Mouse (Mus musculus) myocyte (in vitro differentiated cells): ENCODE results near the gene Stx7. TPM values are rescaled to one million over a fixed set of nuclear protein-coding genes. Genes with fewer than 3 reads are reported as not detected.

Experiments
- H3K27me3 ChIP-seq: one replicate; pipeline ENCODE4 v1.6.1; 2011; ENCODE audit not compliant: control insufficient read depth, insufficient read depth, insufficient read length
- H3K36me3 ChIP-seq: one replicate; pipeline ENCODE4 v1.6.1; 2011; ENCODE audit not compliant: control insufficient read depth, insufficient read depth
- H3K4me2 ChIP-seq: one replicate; pipeline ENCODE4 v1.6.1; 2011; ENCODE audit warnings: low read depth, control low read depth
- H3K4me3 ChIP-seq: one replicate; pipeline ENCODE4 v1.5.1; 2011; ENCODE audit warnings: mild to moderate bottlenecking, control low read depth, moderate library complexity
- H3K79me2 ChIP-seq: one replicate; pipeline ENCODE4 v1.6.1; 2011; ENCODE audit not compliant: control insufficient read depth, insufficient read depth
- H3ac ChIP-seq: one replicate; pipeline ENCODE4 v1.6.1; 2011; ENCODE audit not compliant: control insufficient read depth, insufficient read length
- CEBPB ChIP-seq: IDR thresholded peaks from 2 replicates; pipeline ENCODE4 v1.6.1; 2011; ENCODE audit warnings: mild to moderate bottlenecking, moderate library complexity; ENCODE audit not compliant: poor library complexity, insufficient read depth, severe bottlenecking
- E2F4 ChIP-seq: IDR thresholded peaks from one replicate; pipeline ENCODE4 v1.6.1; 2011; ENCODE audit warnings: mild to moderate bottlenecking, control low read depth, moderate library complexity; ENCODE audit not compliant: insufficient read depth
- MAX ChIP-seq: IDR thresholded peaks from one replicate; pipeline ENCODE4 v1.6.1; 2011; ENCODE audit warnings: low read depth, mild to moderate bottlenecking, control low read depth
- MYOD1 ChIP-seq, 3 experiments: IDR thresholded peaks; one replicate each; pipeline ENCODE4 v1.6.1; 2011; ENCODE audit warnings: control low read depth in 2 of 3, low read depth in 2 of 3, mild to moderate bottlenecking in 2 of 3, moderate library complexity in 1 of 3; ENCODE audit not compliant: insufficient read length in 2 of 3, control insufficient read depth in 1 of 3
- MYOG ChIP-seq, 3 experiments: IDR thresholded peaks; one replicate each; pipeline ENCODE4 v1.6.1; 2011; ENCODE audit warnings: control low read depth in 2 of 3, low read depth in 2 of 3, mild to moderate bottlenecking in 2 of 3; ENCODE audit not compliant: insufficient read length in 2 of 3, control insufficient read depth in 1 of 3, insufficient read depth in 1 of 3
- POLR2A ChIP-seq: IDR thresholded peaks from one replicate; pipeline ENCODE4 v1.6.1; 2011; ENCODE audit warnings: low read depth, mild to moderate bottlenecking, control low read depth, moderate library complexity; ENCODE audit not compliant: insufficient read length
- POLR2AphosphoS2 ChIP-seq: IDR thresholded peaks from one replicate; pipeline ENCODE4 v1.6.1; 2011; ENCODE audit warnings: low read depth, control low read depth; ENCODE audit not compliant: insufficient read length
- REST ChIP-seq: IDR thresholded peaks from one replicate; pipeline ENCODE4 v1.6.1; 2011; ENCODE audit warnings: mild to moderate bottlenecking, control low read depth, moderate library complexity; ENCODE audit not compliant: insufficient read depth, insufficient read length
- SRF ChIP-seq: IDR thresholded peaks from one replicate; pipeline ENCODE4 v1.6.1; 2011; ENCODE audit warnings: low read depth; ENCODE audit not compliant: control insufficient read depth, insufficient read length
- TCF12 ChIP-seq: IDR thresholded peaks from one replicate; pipeline ENCODE4 v1.6.1; 2011; ENCODE audit warnings: mild to moderate bottlenecking, control low read depth; ENCODE audit not compliant: poor library complexity, insufficient read depth, severe bottlenecking
- TCF3 ChIP-seq: IDR thresholded peaks from one replicate; pipeline ENCODE4 v1.6.1; 2011; ENCODE audit warnings: low read depth, control low read depth; ENCODE audit not compliant: insufficient read length
- USF1 ChIP-seq: IDR thresholded peaks from one replicate; pipeline ENCODE4 v1.6.1; 2011; ENCODE audit warnings: low read depth, mild to moderate bottlenecking, control low read depth, moderate library complexity
- polyA plus RNA-seq: library from polyadenylated mRNA; unstranded; fragments of >200 nt; fragmentation: generic; extraction: Trizol; gene quantifications from one replicate; pipeline ENCODE4 v1.2.1, GENCODE M21; 2012; ENCODE audit warnings: missing spikeins

Gene Stx7
- polyA plus RNA-seq, 1 experiment, result 54.6 TPM

DNA sequence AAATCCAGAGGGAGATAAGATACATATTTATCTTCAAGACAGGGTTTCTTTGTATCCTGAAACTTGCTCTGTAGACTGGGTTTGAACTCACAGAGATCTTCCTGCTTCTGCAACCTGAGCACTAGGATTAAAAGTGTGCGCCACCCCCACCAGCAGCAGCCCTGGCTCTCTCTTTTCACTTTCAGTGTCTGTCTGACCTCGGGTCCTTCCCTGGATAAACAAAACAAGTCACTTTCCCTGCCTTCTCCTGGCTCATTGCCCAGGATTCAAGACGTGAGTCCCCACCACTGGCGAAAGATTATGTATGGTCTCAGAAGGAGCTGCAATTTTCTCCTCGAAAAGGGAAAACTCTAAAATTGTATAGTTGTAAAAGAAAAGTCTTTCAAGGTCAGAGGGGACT is 10.5 kb downstream of the Stx7 start:
- Histone ChIP-seq H3K36me3 (peaks cover 26% of the 10 kb centered on the region), H3K4me2 (no peak overlapping the region), H3K4me3 (no peak overlapping the region), H3ac (no peak overlapping the region), H3K27me3 (no peaks in the 10 kb centered on the region), H3K79me2 (peaks cover 6% of the 10 kb centered on the region)
- TF ChIP-seq REST (no peak), MYOG (IDR thresholded peaks at IDR 0.05; ENCODE audit: control insufficient read depth in 1 of 3, insufficient read depth in 1 of 3, insufficient read length in 2 of 3, low read depth in 2 of 3) (no peak), E2F4 (no peak), MAX (no peak), POLR2A (no peak), MYOD1 (IDR thresholded peaks at IDR 0.05; ENCODE audit: control insufficient read depth in 1 of 3, insufficient read length in 2 of 3, low read depth in 2 of 3) (no peak), CEBPB (no peak), TCF12 (no peak)

DNA sequence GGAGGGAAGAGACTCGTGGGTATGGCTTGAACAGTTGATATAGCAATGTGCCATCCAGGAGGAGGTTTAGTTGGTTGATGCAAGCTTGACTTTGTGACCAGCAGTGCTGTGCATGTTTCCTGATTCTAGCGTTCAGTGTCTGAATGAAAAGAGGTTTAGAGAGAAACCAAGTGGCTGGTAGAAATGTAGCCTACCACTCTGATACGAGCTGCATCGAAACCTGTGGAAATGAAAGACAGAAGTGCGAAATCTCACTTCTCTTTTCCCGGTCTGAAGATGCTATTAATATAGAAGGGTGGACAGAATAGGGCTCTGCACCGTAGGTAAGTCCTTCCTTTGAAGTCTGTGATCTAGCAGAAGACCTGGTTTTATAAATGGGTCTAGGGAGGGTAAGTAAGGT is 11.2 kb downstream of the Stx7 start:
- Histone ChIP-seq H3K27me3 (no peaks in the 10 kb centered on the region), H3K4me2 (no peak overlapping the region), H3ac (no peak overlapping the region), H3K36me3 (peaks cover 26% of the 10 kb centered on the region), H3K79me2 (peaks cover 6% of the 10 kb centered on the region), H3K4me3 (no peak overlapping the region)
- TF ChIP-seq MAX (no peak), MYOG (IDR thresholded peaks at IDR 0.05; ENCODE audit: control insufficient read depth in 1 of 3, insufficient read depth in 1 of 3, insufficient read length in 2 of 3, low read depth in 2 of 3) (no peak), POLR2AphosphoS2 (no peak), CEBPB (no peak), TCF12 (no peak), MYOD1 (IDR thresholded peaks at IDR 0.05; ENCODE audit: control insufficient read depth in 1 of 3, insufficient read length in 2 of 3, low read depth in 2 of 3) (no peak), SRF (no peak), USF1 (no peak), E2F4 (no peak), TCF3 (no peak), POLR2A (no peak), REST (no peak)

DNA sequence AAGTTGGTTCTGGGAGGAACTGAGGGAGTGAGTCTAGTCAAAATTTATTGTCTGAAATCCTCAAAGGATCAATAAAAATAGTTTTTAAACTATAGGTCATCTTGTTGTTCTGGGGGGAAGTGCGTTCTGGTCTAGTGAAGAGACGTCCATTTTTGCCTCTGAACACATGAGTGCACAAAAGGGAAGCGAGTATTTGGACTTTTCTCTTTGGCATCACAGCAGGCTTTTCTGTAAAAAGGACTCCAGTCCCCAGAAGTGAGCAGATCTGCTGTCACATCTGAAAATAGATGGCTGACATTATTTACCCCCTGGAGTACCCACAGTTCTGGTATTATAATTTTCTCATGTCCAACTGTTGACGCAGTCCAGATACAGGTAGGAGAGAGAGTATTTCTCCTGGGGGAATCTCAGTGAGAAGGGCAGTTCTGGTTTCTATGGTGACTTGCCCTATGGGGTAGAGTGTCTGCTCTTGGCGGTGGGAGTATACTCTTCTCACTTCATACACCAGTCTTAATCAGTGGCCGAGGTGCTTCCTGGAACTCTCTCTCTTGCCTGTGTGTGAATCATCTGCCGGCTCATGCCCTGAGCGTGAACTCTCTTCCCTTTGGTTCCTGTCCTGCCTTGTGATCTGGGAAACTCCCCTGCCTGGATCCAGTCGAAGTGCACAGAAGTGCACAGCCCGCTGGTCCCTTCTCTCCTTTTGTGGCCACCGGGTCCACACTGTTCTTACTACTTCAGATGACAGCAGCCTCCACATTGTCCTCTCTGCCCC is 15.2 kb downstream of the Stx7 start:
- H3K4me3 ChIP-seq, result no peak overlapping the region
- peak overlapping the region; percentile 51 for H3K4me2 ChIP-seq
- peaks cover 4% of the 10 kb centered on the region for H3K36me3 ChIP-seq
- no peak overlapping the region for H3ac ChIP-seq
- no peaks in the 10 kb centered on the region for H3K27me3 ChIP-seq
- TF ChIP-seq USF1, result no peak
- no peak for TF ChIP-seq TCF3
- no peak for TF ChIP-seq MYOG (IDR thresholded peaks at IDR 0.05; ENCODE audit: control insufficient read depth in 1 of 3, insufficient read depth in 1 of 3, insufficient read length in 2 of 3, low read depth in 2 of 3)
- TF ChIP-seq E2F4, result no peak
- TF ChIP-seq POLR2A, result no peak
- no peak for TF ChIP-seq CEBPB
- TF ChIP-seq REST, result no peak
- TF ChIP-seq SRF, result no peak
- no peak for TF ChIP-seq TCF12
- no peak for TF ChIP-seq POLR2AphosphoS2
- no peak for TF ChIP-seq MAX
- TF ChIP-seq MYOD1 (IDR thresholded peaks at IDR 0.05; ENCODE audit: control insufficient read depth in 1 of 3, insufficient read length in 2 of 3, low read depth in 2 of 3), result no peak
- peaks cover 12% of the 10 kb centered on the region for H3K79me2 ChIP-seq

DNA sequence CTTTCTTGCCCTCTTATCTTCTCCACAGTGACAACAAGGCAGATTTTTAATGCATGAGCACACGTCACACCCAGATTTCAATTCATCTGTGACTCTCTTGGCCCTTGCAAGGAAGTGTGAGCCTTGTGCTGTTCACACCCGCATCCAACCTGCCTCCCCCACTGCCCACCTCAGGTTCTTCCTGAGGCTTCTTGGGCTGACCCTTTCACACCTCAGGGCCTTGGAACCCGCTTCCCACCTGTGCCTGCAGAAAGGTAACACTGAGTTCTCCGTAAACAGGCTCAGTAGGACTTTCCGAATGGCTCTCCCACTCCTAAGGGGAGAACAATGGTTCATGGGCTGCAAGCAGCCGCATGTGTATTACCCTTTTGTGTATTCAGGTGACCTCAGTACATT is 15.8 kb downstream of the Stx7 start:
- H3K27me3 ChIP-seq, result no peaks in the 10 kb centered on the region
- H3K36me3 ChIP-seq, result no peaks in the 10 kb centered on the region
- peaks cover 12% of the 10 kb centered on the region for H3K79me2 ChIP-seq
- no peak for TF ChIP-seq TCF3
- no peak for TF ChIP-seq POLR2AphosphoS2
- no peak for TF ChIP-seq MAX
- TF ChIP-seq CEBPB, result no peak
- TF ChIP-seq E2F4, result no peak
- TF ChIP-seq TCF12, result no peak
- no peak for TF ChIP-seq REST
- H3K4me2 ChIP-seq, result peak overlapping the region; percentile 51
- H3K4me3 ChIP-seq, result no peak overlapping the region
- no peak overlapping the region for H3ac ChIP-seq

DNA sequence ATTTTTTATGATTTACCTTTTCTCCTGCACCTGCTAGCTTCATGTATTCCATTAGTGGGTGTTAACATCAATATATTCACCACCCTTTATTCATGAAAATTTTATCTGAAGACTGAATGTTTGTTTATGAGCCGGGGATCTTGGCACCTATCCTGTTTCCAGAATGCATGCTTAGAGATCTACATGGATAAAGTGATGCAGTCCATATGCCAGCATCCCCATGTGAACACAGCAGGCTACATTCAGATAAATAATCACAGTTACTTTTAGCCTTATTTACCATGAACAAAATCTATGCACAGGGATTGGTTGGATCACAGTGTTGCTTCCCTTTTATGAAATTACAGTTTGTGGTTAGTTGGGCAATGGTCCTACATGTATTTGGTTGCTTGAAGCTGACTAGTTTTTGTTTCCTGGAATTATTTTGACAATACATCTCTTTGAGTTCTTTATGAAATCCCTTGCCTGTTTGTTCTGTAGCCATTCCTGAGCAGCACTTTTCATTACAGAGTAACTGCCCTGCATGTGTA is 16.5 kb downstream of the Stx7 start:
- TF ChIP-seq MYOG (IDR thresholded peaks at IDR 0.05; ENCODE audit: control insufficient read depth in 1 of 3, insufficient read depth in 1 of 3, insufficient read length in 2 of 3, low read depth in 2 of 3) (no peak), MYOD1 (IDR thresholded peaks at IDR 0.05; ENCODE audit: control insufficient read depth in 1 of 3, insufficient read length in 2 of 3, low read depth in 2 of 3) (no peak), TCF3 (no peak), REST (no peak), CEBPB (no peak), USF1 (no peak), POLR2AphosphoS2 (no peak), TCF12 (no peak), MAX (no peak), POLR2A (no peak), SRF (no peak), E2F4 (no peak)
- Histone ChIP-seq H3K4me3 (no peak overlapping the region), H3K27me3 (no peaks in the 10 kb centered on the region), H3K79me2 (peaks cover 12% of the 10 kb centered on the region), H3K4me2 (no peak overlapping the region), H3K36me3 (no peaks in the 10 kb centered on the region), H3ac (no peak overlapping the region)
